Mouse (Mus musculus) 3134 (cell line): ENCODE results near the gene Cxcl16.
"Not testable (repeated sequence)": the region's sequence is repeated elsewhere in the genome, so short reads cannot be mapped to it uniquely, and the experiment has no call there.

Experiments used
- DNase-seq: peaks from one replicate; pipeline ENCODE4 v3.0.0-alpha.2; 2011; ENCODE audit warnings: low spot score; ENCODE audit not compliant: insufficient read length; ENCODE audit errors: extremely low read depth

The Cxcl16 gene

GRCm38 (mm10) chr11:70459601-70460101 is at the start of gene Cxcl16:
Gene Cxcl16, minus strand, starts transcription at chr11:70459984.
- no peak for DNase-seq

GRCm38 (mm10) chr11:70506962-70507515 is 47.3 kb upstream of the Cxcl16 start:
- no peak for DNase-seq

- DNase-seq = no peak
These were observed 46.6 kb upstream of the Cxcl16 start for GRCm38 (mm10) chr11:70506385-70506784.

- DNase-seq = no peak
These were observed 45.2 kb upstream of the Cxcl16 start, which contains the start of gene Tm4sf5 for GRCm38 (mm10) chr11:70504970-70505369. Gene Tm4sf5, plus strand, starts transcription at chr11:70505244.

GRCm38 (mm10) chr11:70502018-70502417 is 42.2 kb upstream of the Cxcl16 start:
- no peak for DNase-seq

- DNase-seq = no peak
These were observed 40.7 kb upstream of the Cxcl16 start for GRCm38 (mm10) chr11:70500476-70500812.

- DNase-seq = no peak
These were observed 40.0 kb upstream of the Cxcl16 start for GRCm38 (mm10) chr11:70499566-70500475.

- DNase-seq = no peak
These were observed 29.9 kb upstream of the Cxcl16 start for GRCm38 (mm10) chr11:70489684-70490083.

GRCm38 (mm10) chr11:70489138-70489537 is 29.4 kb upstream of the Cxcl16 start:
- DNase-seq = no peak

- DNase-seq = no peak
These were observed 28.0 kb upstream of the Cxcl16 start for GRCm38 (mm10) chr11:70487816-70488215.

GRCm38 (mm10) chr11:70485498-70485897 is 25.7 kb upstream of the Cxcl16 start:
- no peak for DNase-seq

- DNase-seq = no peak
These were observed 15.2 kb upstream of the Cxcl16 start for GRCm38 (mm10) chr11:70474872-70475534.

- DNase-seq = not testable (repeated sequence)
These were observed 13.5 kb upstream of the Cxcl16 start for GRCm38 (mm10) chr11:70473291-70473690.

- no peak for DNase-seq
These were observed 12.9 kb upstream of the Cxcl16 start for GRCm38 (mm10) chr11:70472716-70473115.

GRCm38 (mm10) chr11:70469764-70470163 is 10.0 kb upstream of the Cxcl16 start:
- DNase-seq = no peak

GRCm38 (mm10) chr11:70467902-70468619 is 8.3 kb upstream of the Cxcl16 start:
- DNase-seq = no peak

GRCm38 (mm10) chr11:70465824-70466223 is 6.0 kb upstream of the Cxcl16 start:
- DNase-seq = no peak

GRCm38 (mm10) chr11:70465211-70465610 is 5.4 kb upstream of the Cxcl16 start:
- DNase-seq = no peak

GRCm38 (mm10) chr11:70463970-70464369 is 4.2 kb upstream of the Cxcl16 start:
- no peak for DNase-seq

GRCm38 (mm10) chr11:70458688-70459600 is 840 bp downstream of the Cxcl16 start, which contains the start of gene Zmynd15:
Gene Zmynd15, plus strand, starts transcription at chr11:70459433.
- no peak for DNase-seq
